Mouse (Mus musculus) liver, embryonic 14.5 days (tissue): ENCODE data around the gene Nup210. TPM values are rescaled to one million over a fixed set of nuclear protein-coding genes. Genes with fewer than 3 reads are reported as not detected.

Experiments used
- ATAC-seq: fragments of 200-750 bp; cut with Nextera tagmentation; 2 replicates; pipeline ENCODE4 v1.8.0; 2017; ENCODE audit warnings: moderate number of reproducible peaks, mild to moderate bottlenecking, moderate library complexity; ENCODE audit not compliant: insufficient read depth
- DNase-seq, 3 experiments: peaks; one replicate each; pipeline ENCODE4 v3.0.0-alpha.2; 2012 to 2013; ENCODE audit warnings: low read depth in 3 of 3, low spot score in 3 of 3
- H3K27ac ChIP-seq: fragments of 300-500 bp; sonication (generic); 2 replicates; pipeline ENCODE4 v1.5.1; 2014; ENCODE audit warnings: moderate library complexity, mild to moderate bottlenecking, control low read depth, inconsistent platforms
- H3K27me3 ChIP-seq: fragments of 300-500 bp; sonication (generic); 2 replicates; pipeline ENCODE4 v1.6.1; 2014; ENCODE audit warnings: mild to moderate bottlenecking, low read length, moderate library complexity; ENCODE audit not compliant: control insufficient read depth, insufficient read depth
- H3K36me3 ChIP-seq: fragments of 300-500 bp; sonication (generic); replicated peaks from 2 replicates; pipeline ENCODE4 v1.6.1; 2014; ENCODE audit warnings: low read depth; ENCODE audit not compliant: control insufficient read depth, insufficient read depth
- H3K4me1 ChIP-seq, 2 experiments: fragments of 200-500 bp in 1 of 2; fragments of 300-500 bp in 1 of 2; sonication (generic) in 1 of 2; replicated peaks; 2 replicates each; pipeline ENCODE4 v1.6.1; 2012 to 2014; ENCODE audit warnings: antibody characterized with exemption in 1 of 2, inconsistent platforms in 1 of 2, low read length in 1 of 2; ENCODE audit not compliant: control insufficient read depth in 2 of 2, insufficient read depth in 2 of 2
- H3K4me2 ChIP-seq: fragments of 300-500 bp; sonication (generic); 2 replicates; pipeline ENCODE4 v1.6.1; 2014; ENCODE audit warnings: low read depth, mild to moderate bottlenecking, control low read depth, moderate library complexity
- H3K4me3 ChIP-seq, 2 experiments: fragments of 200-500 bp in 1 of 2; fragments of 300-500 bp in 1 of 2; sonication (generic) in 1 of 2; 2 replicates each; pipeline ENCODE4 v1.5.1; 2012 to 2014; ENCODE audit warnings: low read depth in 2 of 2, low read length in 2 of 2, mild to moderate bottlenecking in 2 of 2, control low read depth in 1 of 2, inconsistent platforms in 1 of 2, moderate library complexity in 1 of 2; ENCODE audit not compliant: insufficient read depth in 1 of 2
- H3K9ac ChIP-seq: fragments of 300-500 bp; sonication (generic); replicated peaks from 2 replicates; pipeline ENCODE4 v1.6.1; 2014; ENCODE audit warnings: mild to moderate bottlenecking, control low read depth, moderate library complexity
- H3K9me3 ChIP-seq: fragments of 300-500 bp; sonication (generic); 2 replicates; pipeline ENCODE4 v1.6.1; 2016; ENCODE audit warnings: low read length, mixed read lengths; ENCODE audit not compliant: control insufficient read depth
- CTCF ChIP-seq: IDR thresholded peaks from 2 replicates; pipeline ENCODE4 v1.5.1; 2016; ENCODE audit warnings: antibody characterized with exemption, low read depth, control low read depth
- EP300 ChIP-seq: IDR thresholded peaks from 2 replicates; pipeline ENCODE4 v1.6.1; 2016; ENCODE audit warnings: antibody characterized with exemption, low read depth
- WGBS: fragments of 180-500 bp; shearing (Covaris S2); extraction: QIAGEN DNeasy Blood & Tissue Kit; methylation state at CpG from one replicate; pipeline ENCODE4 v1.1.7; 2014; ENCODE audit not compliant: insufficient replicate concordance; 5-methylcytosine and 5-hydroxymethylcytosine counted together
- polyA plus RNA-seq, 2 experiments: library from polyadenylated mRNA; depleted of rRNA in 1 of 2; stranded (reverse) in 1 of 2; unstranded in 1 of 2; fragments of >200 nt; fragmentation: Nextera tagmentation in 1 of 2; extraction: Ambion mirVana in 1 of 2; gene quantifications; 2 replicates each; pipeline versions ENCODE4 v1.2.1 to v1.2.3; 2012 to 2014

The Nup210 gene
- polyA plus RNA-seq, 2 experiments, result 32.4 to 35.1 TPM

GRCm38 (mm10) chr6:90987561-90988298, 128.9 kb downstream of the Nup210 start:
- Histone ChIP-seq H3K4me1 (peaks cover 8 to 16% of the 10 kb centered on the region in 2 experiments; a peak in 3 of 4 replicates), H3K27ac (no peak overlapping the region), H3K4me2 (peak overlapping the region; percentile 97), H3K9ac (peak overlapping the region; percentile 51), H3K4me3 (peak overlapping the region; percentile 63 to 78), H3K9me3 (no peaks in the 10 kb centered on the region), H3K27me3 (peaks cover 29% of the 10 kb centered on the region), H3K36me3 (no peaks in the 10 kb centered on the region)
- ATAC-seq, result no peak
- WGBS, result under 1% methylated on average over 74 of the region's 76 CpGs
- DNase-seq, result no peak
- no peak for TF ChIP-seq EP300
- TF ChIP-seq CTCF, result no peak

GRCm38 (mm10) chr6:90984101-90984500, 132.5 kb downstream of the Nup210 start:
- Histone ChIP-seq H3K4me1 (peaks cover 2 to 6% of the 10 kb centered on the region in 2 experiments; a peak in 3 of 4 replicates), H3K27ac (no peak overlapping the region), H3K9ac (no peak overlapping the region), H3K27me3 (peaks cover 29% of the 10 kb centered on the region), H3K9me3 (no peaks in the 10 kb centered on the region), H3K4me3 (no peak overlapping the region), H3K36me3 (no peaks in the 10 kb centered on the region), H3K4me2 (no peak overlapping the region)
- DNase-seq (no peak), ATAC-seq (no peak)
- TF ChIP-seq CTCF (no peak), EP300 (no peak)
- WGBS, result 40% methylated on average over 3 of the region's 3 CpGs

GRCm38 (mm10) chr6:90974279-90974678, 142.3 kb downstream of the Nup210 start:
- Histone ChIP-seq H3K4me2 (no peak overlapping the region), H3K27me3 (no peaks in the 10 kb centered on the region), H3K4me1 (no peaks in the 10 kb centered on the region), H3K27ac (no peak overlapping the region), H3K36me3 (no peaks in the 10 kb centered on the region), H3K9ac (no peak overlapping the region), H3K4me3 (no peak overlapping the region), H3K9me3 (no peaks in the 10 kb centered on the region)
- DNase-seq (no peak), ATAC-seq (no peak)
- no peak for TF ChIP-seq CTCF
- TF ChIP-seq EP300, result no peak
- WGBS, result 54% methylated on average over 2 of the region's 2 CpGs

- no peaks in the 10 kb centered on the region for H3K27me3 ChIP-seq
- TF ChIP-seq CTCF (no peak), EP300 (no peak)
- no peak for ATAC-seq
- no peak overlapping the region for H3K4me3 ChIP-seq
- H3K4me1 ChIP-seq, result no peaks in the 10 kb centered on the region
- WGBS, result 33% methylated on average over 2 of the region's 2 CpGs
- no peak overlapping the region for H3K4me2 ChIP-seq
- no peaks in the 10 kb centered on the region for H3K9me3 ChIP-seq
- H3K36me3 ChIP-seq, result no peaks in the 10 kb centered on the region
- no peak overlapping the region for H3K27ac ChIP-seq
- DNase-seq, result no peak
- no peak overlapping the region for H3K9ac ChIP-seq
Observed at GRCm38 (mm10) chr6:90969341-90969871, 147.2 kb downstream of the Nup210 start.

Other genes starting within 250 kb of the Nup210 start
- 9.0 and 10.2 TPM in 2 replicates for gene Iqsec1, start 128.1 kb downstream of the Nup210 start, polyA plus RNA-seq (2012; rRNA removed)
- gene Iqsec1, start 128.1 kb downstream of the Nup210 start, polyA plus RNA-seq (2014; fragmentation: Nextera tagmentation; extraction: Ambion mirVana), result 4.0 and 4.1 TPM in 2 replicates
- gene Hdac11, start 39.8 kb upstream of the Nup210 start, polyA plus RNA-seq (2012; rRNA removed), result 9.2 and 12.1 TPM in 2 replicates
- 4.8 and 6.0 TPM in 2 replicates for gene Hdac11, start 39.8 kb upstream of the Nup210 start, polyA plus RNA-seq (2014; fragmentation: Nextera tagmentation; extraction: Ambion mirVana)
- gene Fbln2, start 95.6 kb upstream of the Nup210 start, polyA plus RNA-seq (2012; rRNA removed), result 4.0 and 5.1 TPM in 2 replicates
- gene Fbln2, start 95.6 kb upstream of the Nup210 start, polyA plus RNA-seq (2014; fragmentation: Nextera tagmentation; extraction: Ambion mirVana), result 4.3 and 4.4 TPM in 2 replicates